Mouse (Mus musculus) embryonic facial prominence, embryonic 15.5 days (tissue): ENCODE data around the gene Arsk. TPM values are rescaled to one million over a fixed set of nuclear protein-coding genes. Genes with fewer than 3 reads are reported as not detected.

Source experiments
- ATAC-seq: fragments of 200-750 bp; cut with Nextera tagmentation; 2 replicates; pipeline ENCODE4 v1.8.0; 2017; ENCODE audit warnings: low read depth, moderate TSS enrichment; ENCODE audit not compliant: insufficient number of reproducible peaks, low FRiP score, low TSS enrichment
- H3K27ac ChIP-seq: fragments of 300-500 bp; sonication (generic); replicated peaks from 2 replicates; pipeline ENCODE4 v1.5.1; 2015; ENCODE audit warnings: mild to moderate bottlenecking, inconsistent platforms
- H3K27me3 ChIP-seq: fragments of 300-500 bp; sonication (generic); 2 replicates; pipeline ENCODE4 v1.6.1; 2015; ENCODE audit warnings: inconsistent platforms
- H3K36me3 ChIP-seq: fragments of 300-500 bp; sonication (generic); 2 replicates; pipeline ENCODE4 v1.6.1; 2015; ENCODE audit warnings: mild to moderate bottlenecking, inconsistent platforms
- H3K4me1 ChIP-seq: fragments of 300-500 bp; sonication (generic); 2 replicates; pipeline ENCODE4 v1.6.1; 2015; ENCODE audit warnings: inconsistent platforms
- H3K4me2 ChIP-seq: fragments of 300-500 bp; sonication (generic); replicated peaks from 2 replicates; pipeline ENCODE4 v1.6.1; 2015; ENCODE audit warnings: mild to moderate bottlenecking, inconsistent platforms
- H3K4me3 ChIP-seq: fragments of 300-500 bp; sonication (generic); replicated peaks from 2 replicates; pipeline ENCODE4 v1.5.1; 2015; ENCODE audit warnings: mild to moderate bottlenecking, inconsistent platforms
- H3K9ac ChIP-seq: fragments of 300-500 bp; sonication (generic); 2 replicates; pipeline ENCODE4 v1.6.1; 2015; ENCODE audit warnings: inconsistent platforms
- H3K9me3 ChIP-seq: fragments of 300-500 bp; sonication (generic); replicated peaks from 2 replicates; pipeline ENCODE4 v1.6.1; 2016; ENCODE audit warnings: inconsistent platforms
- WGBS: fragments of 180-500 bp; shearing (Covaris S2); methylation state at CpG from one replicate; pipeline ENCODE4 v1.1.7; 2015; 5-methylcytosine and 5-hydroxymethylcytosine counted together
- polyA plus RNA-seq: library from polyadenylated mRNA; unstranded; fragments of >200 nt; fragmentation: Nextera tagmentation; extraction: Ambion mirVana; gene quantifications from 2 replicates; pipeline ENCODE4 v1.2.1, GENCODE M21; 2015

The Arsk gene
- 7.8 and 9.6 TPM in 2 replicates for polyA plus RNA-seq

DNA sequence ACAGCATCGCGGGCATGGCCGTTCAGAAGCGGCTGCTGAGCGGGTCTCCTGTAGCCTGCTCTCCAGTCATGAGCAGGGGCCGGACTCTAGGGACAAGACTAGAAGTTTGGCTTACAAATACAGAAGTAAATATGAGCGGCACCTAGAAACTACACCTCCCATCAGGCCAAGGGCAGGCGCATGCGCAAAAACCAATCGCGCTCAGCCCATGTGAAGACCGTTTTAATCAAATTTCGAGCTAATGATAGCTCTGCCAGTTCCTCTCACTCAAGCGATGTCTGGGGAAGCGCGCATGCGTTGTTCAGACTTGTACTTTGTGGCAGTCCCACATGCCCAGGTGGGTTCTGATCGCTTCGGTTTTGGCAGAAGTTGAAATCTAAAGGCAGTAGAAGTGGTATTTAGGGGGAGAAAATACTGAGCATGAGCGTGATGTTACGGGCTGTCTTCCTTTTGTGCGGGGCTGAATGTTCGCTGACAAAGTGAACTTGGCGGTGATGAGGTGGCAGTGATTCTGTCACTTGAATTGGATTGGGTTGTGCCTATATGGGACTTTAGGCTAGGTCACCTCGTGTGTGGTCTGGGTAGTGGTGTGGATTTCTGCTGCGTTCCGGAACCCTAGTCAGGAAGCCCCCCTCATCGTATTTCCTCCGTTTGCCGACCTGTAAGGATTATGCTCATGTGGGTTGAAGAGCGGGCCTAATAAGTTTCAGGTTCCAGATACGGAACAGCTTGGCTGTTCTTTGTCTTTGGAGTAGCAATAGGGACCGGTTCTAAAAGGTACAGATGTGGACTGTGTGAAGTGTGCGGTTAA, at the start of gene Arsk, which contains the start of gene Ttc37:
Gene Arsk, minus strand, starts transcription at position 168 of the 811 bp plus-strand sequence.
Gene Ttc37, plus strand, starts transcription at position 242 of the 811 bp plus-strand sequence.
- Histone ChIP-seq H3K9me3 (no peaks in the 10 kb centered on the region), H3K36me3 (peaks cover 9% of the 10 kb centered on the region; the same call in 1 of the 2 replicates), H3K27me3 (no peaks in the 10 kb centered on the region), H3K27ac (peak within 1 kb of the TSS; percentile 84), H3K4me1 (peaks cover 5% of the 10 kb centered on the region; the same call in 1 of the 2 replicates), H3K9ac (peak within 1 kb of the TSS; percentile 51), H3K4me3 (peak within 1 kb of the TSS; percentile 78), H3K4me2 (peak within 1 kb of the TSS; percentile 55)
- ATAC-seq: peak; percentile 97
- under 1% methylated on average over 34 of the region's 34 CpGs for WGBS

DNA sequence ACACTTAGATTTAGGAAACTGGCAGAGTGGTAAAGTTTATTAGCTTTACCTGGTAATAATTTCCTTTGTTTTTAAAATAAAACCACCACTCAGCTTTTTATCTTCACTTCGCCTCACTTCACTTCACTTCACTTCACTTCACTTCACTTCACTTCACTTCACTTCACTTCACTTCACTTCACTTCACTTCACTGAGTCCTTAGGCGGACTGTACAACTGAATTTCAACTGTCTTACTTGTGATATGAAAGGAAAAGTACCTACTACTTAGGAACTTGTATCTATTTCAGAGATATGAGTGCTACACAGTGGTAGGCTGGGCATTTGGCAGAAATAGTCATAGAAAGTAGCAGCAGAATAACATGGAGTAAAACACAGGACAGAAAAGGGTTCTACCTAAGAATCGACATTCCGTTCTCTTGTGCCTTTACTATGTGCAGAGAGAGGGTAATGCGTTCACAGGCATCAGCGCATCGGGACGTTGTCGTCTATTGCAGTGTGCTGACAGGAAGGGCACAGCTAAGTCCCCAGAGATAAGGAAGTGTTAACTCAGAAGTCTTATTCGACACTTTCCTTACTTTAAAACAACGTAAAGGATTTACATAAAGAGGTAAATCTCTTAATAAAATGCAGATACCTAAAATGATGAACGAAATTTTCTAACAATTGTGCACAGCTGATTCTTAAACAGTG, 42.8 kb upstream of the Arsk start:
- no peak overlapping the region for H3K27ac ChIP-seq
- peaks cover 22% of the 10 kb centered on the region for H3K36me3 ChIP-seq
- H3K4me2 ChIP-seq: no peak overlapping the region
- H3K9me3 ChIP-seq: no peaks in the 10 kb centered on the region
- no peaks in the 10 kb centered on the region for H3K4me1 ChIP-seq
- H3K4me3 ChIP-seq: no peak overlapping the region
- 89% methylated on average over 12 of the region's 12 CpGs for whole genome bisulfite sequencing
- H3K27me3 ChIP-seq: no peaks in the 10 kb centered on the region
- no peak overlapping the region for H3K9ac ChIP-seq
- no peak for ATAC-seq

DNA sequence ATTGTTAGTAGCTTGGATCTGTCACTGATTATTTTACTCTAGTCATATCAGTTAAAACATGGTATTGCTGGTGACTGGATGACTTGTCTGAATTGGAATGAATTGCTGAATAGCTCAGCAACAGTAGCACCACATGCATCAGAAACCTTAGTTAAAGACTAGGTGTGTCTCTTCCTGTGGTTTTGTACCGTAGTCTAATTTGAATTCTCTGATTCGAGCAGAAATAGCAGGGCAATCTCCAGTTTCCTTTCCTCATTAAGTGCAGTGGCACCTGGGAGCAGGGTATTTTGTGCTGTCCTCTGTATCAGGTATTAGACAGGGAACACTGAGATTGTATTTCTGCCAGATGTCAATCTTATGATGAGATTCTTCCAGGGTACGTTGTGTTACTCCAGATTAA, 40.4 kb upstream of the Arsk start:
- Histone ChIP-seq H3K27ac (no peak overlapping the region), H3K4me3 (no peak overlapping the region), H3K9ac (no peak overlapping the region), H3K9me3 (no peaks in the 10 kb centered on the region), H3K36me3 (peaks cover 36% of the 10 kb centered on the region), H3K4me2 (no peak overlapping the region), H3K4me1 (no peaks in the 10 kb centered on the region), H3K27me3 (no peaks in the 10 kb centered on the region)
- WGBS: 72% methylated on average over 3 of the region's 3 CpGs
- no peak for ATAC-seq

DNA sequence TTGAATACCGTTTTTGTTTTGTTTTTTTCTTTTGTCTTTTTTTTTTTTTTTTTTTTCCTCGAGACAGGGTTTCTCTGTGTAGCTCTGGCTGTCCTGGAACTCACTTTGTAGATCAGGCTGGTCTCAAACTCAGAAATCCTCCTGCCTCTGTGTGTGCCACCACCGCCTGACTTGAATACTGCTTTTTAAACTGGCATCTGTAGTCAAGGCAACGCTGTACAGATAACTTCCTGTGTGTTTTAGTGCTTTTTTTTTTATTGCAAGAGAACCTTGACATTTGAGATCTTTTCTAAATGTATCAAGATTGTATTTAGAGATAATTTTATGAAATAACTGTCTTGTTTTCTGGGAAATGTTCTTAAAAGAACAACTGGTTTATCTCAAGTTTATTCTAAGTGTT, 34.0 kb upstream of the Arsk start:
- no peaks in the 10 kb centered on the region for H3K27me3 ChIP-seq
- no peaks in the 10 kb centered on the region for H3K9me3 ChIP-seq
- no peak overlapping the region for H3K4me2 ChIP-seq
- H3K36me3 ChIP-seq: peaks cover 53% of the 10 kb centered on the region
- no peak overlapping the region for H3K9ac ChIP-seq
- H3K4me3 ChIP-seq: no peak overlapping the region
- 88% methylated on average over 4 of the region's 4 CpGs for WGBS
- no peak overlapping the region for H3K27ac ChIP-seq
- no peak for ATAC-seq
- no peaks in the 10 kb centered on the region for H3K4me1 ChIP-seq

DNA sequence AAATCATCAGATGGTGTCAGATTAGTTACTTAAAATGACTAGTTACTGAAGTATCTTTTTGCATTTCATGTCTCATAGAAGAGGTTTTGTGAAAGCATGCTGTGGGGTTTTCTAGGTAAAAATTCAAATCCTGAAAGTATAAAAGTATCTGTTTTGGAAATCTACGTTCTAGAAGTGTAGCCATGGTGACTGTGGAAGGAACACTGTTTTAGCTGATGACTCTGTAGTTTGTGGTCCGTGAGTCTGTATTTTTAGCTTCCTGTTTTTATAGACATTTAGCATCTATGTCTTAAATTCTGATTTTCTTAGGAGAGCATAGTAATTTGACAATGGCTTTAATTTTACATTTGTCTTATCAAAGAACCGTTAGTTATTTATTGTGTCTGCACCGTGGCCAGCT, 30.3 kb upstream of the Arsk start:
- Histone ChIP-seq H3K9me3 (no peaks in the 10 kb centered on the region), H3K4me1 (no peaks in the 10 kb centered on the region), H3K9ac (no peak overlapping the region), H3K4me2 (no peak overlapping the region), H3K27me3 (no peaks in the 10 kb centered on the region), H3K4me3 (no peak overlapping the region), H3K36me3 (peaks cover 55% of the 10 kb centered on the region), H3K27ac (no peak overlapping the region)
- no peak for ATAC-seq
- WGBS: 76% methylated on average over 4 of the region's 4 CpGs

DNA sequence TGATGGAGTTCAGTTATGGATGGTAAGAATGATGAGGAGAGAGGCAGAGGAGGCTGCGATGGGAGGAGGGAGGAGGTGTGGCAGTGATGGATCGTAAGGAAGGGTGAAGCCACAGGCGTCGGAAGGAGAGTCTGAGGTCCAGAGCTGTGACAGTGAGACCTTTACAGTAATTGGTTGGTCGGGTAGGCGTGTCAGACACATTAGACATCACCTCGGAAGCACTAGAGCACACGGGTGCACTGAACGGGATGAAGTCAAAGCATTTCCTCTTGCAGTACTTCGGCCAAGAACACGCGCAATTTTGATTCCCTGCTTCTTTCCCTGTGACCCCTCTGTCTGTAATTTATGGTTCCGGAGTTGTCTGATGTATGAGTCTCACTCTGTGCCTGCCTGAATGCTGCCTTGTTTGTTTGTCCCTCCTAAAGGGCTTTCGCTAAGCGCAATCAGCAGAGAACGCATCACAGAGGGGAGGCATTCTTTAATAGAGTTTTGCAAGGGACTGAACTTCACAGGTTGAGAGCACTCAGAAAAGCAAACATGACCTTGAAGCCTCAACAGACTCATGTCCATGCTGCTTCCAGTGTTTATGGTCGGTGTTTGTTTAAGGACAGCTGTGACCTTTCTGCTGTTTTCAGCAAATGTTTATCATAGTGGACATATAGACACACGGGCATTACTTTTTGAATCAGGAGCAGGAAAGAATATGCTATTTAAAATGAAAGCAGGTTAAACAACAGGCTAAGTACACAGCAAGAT, 10.8 kb upstream of the Arsk start:
- Histone ChIP-seq H3K36me3 (peaks cover 35% of the 10 kb centered on the region), H3K9me3 (no peaks in the 10 kb centered on the region), H3K27me3 (no peaks in the 10 kb centered on the region), H3K9ac (no peak overlapping the region), H3K4me2 (no peak overlapping the region), H3K27ac (no peak overlapping the region), H3K4me1 (no peaks in the 10 kb centered on the region), H3K4me3 (no peak overlapping the region)
- no peak for ATAC-seq
- 90% methylated on average over 18 of the region's 18 CpGs for WGBS

DNA sequence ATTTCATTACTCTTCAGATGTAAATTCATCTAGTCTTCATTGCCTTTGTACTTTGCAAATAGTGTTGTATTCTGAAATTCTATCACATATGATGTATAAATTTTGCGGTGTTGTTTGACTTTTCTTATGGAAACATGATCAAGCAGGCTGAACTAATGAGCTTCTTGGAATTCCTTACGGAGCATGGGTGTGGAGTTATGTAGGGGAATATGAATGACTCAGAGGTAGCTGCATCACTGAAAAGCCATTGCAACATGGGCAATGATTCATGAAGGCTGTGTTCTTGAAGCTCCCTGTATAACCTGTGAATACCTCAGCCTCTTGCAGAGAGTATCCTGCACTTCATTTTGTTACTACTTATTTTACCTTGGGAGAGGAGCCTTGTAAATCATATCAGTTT, 3.5 kb upstream of the Arsk start:
- Histone ChIP-seq H3K9ac (no peak overlapping the region), H3K36me3 (peaks cover 9% of the 10 kb centered on the region; the same call in 1 of the 2 replicates), H3K4me2 (no peak overlapping the region), H3K27me3 (no peaks in the 10 kb centered on the region), H3K27ac (no peak overlapping the region), H3K4me1 (peaks cover 5% of the 10 kb centered on the region; the same call in 1 of the 2 replicates), H3K9me3 (no peaks in the 10 kb centered on the region), H3K4me3 (no peak overlapping the region)
- 84% methylated on average over 2 of the region's 2 CpGs for WGBS
- ATAC-seq: no peak

DNA sequence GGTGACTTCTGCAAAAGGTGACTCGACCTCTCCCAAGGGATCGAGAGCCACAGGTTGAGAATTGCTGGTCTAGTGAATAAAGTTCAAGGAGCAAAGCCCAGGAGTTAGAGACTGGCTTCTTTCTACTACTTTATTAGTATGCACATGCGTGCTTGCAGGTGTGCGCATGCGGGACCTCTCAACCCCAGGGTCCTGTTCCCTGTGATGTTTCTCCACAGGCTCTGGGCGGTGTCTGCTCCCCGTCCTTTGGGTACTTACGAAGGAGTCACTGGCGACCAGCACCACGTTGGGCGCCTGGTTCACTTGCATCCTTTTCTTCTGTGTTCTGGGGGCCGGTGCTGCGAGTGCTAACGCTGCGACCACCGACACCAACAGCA, 356 bp downstream of the Arsk start:
- H3K4me1 ChIP-seq: peaks cover 5% of the 10 kb centered on the region; the same call in 1 of the 2 replicates
- H3K9me3 ChIP-seq: no peaks in the 10 kb centered on the region
- peaks cover 5% of the 10 kb centered on the region; the same call in 1 of the 2 replicates for H3K36me3 ChIP-seq
- peak overlapping the region; percentile 78 for H3K4me3 ChIP-seq
- peak overlapping the region; percentile 33 for H3K9ac ChIP-seq
- ATAC-seq: peak; percentile 72
- H3K27me3 ChIP-seq: no peaks in the 10 kb centered on the region
- peak overlapping the region; percentile 55 for H3K4me2 ChIP-seq
- H3K27ac ChIP-seq: peak overlapping the region; percentile 84
- 2% methylated on average over 16 of the region's 16 CpGs for WGBS

DNA sequence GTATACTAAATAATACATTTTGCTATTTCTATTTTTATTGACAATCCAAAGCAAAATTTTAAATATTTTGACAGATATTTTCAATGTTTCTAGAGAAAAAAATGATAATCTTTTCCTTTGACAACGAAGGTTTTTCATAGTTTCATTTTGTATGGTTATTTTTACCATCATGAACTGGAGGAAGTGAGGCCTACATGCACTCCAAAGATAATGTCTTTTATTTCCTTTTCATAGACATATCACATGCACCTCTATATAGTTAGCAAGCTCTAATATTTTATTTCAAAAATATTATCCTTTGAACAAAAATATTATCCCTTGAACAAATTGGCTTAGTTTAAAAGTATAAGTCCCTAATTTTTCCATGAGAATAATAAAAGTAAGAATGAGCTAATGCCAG, 24.1 kb downstream of the Arsk start:
- Histone ChIP-seq H3K9ac (no peak overlapping the region), H3K4me1 (no peaks in the 10 kb centered on the region), H3K27ac (no peak overlapping the region), H3K9me3 (no peaks in the 10 kb centered on the region), H3K27me3 (no peaks in the 10 kb centered on the region), H3K4me2 (no peak overlapping the region), H3K36me3 (no peaks in the 10 kb centered on the region), H3K4me3 (no peak overlapping the region)
- ATAC-seq: no peak
- 78% methylated on average over 1 of the region's 1 CpGs for WGBS

DNA sequence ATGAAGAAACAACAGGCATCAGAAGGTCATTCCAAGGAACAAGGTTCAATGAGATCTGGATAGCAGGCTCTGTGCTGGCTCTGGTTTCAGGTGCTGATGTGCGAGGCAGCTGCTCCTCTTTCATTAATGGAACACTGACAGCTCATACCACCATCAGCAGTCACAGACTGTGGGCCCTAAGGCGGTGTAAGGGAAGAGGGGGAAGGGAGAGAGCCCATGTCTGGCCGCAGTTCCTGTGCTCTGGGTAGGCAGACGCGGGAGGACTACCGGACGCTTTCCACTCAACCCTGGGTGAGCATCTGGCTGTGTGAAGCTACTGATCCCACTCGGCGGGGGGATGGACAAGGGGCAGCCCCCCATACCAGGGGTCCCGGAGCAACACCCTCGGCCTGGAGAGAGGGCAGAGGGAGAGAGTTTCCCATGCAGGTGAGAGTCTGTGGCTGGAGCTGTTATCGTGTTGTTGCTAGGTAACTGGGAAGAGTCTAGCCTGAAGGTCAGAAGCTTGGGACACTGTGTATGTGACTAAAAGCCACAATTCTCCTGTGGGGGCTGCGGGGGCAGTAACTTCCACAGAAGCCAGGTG, 34.0 kb downstream of the Arsk start:
- WGBS: 48% methylated on average over 13 of the region's 13 CpGs
- Histone ChIP-seq H3K27me3 (no peaks in the 10 kb centered on the region), H3K36me3 (no peaks in the 10 kb centered on the region; the same call in 1 of the 2 replicates), H3K27ac (no peak overlapping the region), H3K4me3 (no peak overlapping the region), H3K9me3 (no peaks in the 10 kb centered on the region), H3K9ac (no peak overlapping the region), H3K4me1 (no peaks in the 10 kb centered on the region), H3K4me2 (no peak overlapping the region)
- no peak; the same call in 1 of the 2 replicates for ATAC-seq

DNA sequence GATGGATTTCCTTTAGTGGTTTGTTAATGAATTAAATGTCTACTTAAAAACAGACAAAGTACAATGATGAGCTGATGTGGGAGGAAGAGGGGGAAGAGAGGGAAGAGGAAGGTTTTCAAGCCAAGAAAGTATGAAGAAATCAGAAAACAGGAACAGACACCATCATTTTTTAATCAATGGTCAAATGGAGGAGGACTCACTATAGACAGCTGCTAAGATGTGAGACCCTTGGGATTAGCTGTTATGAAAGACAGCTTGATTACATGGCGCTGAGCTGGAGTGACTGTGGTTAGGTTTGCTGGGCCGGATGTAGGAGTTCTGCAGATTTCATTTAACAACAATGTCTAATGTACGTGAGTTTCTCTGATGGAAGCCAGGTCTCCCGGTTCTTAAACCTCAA, 34.9 kb downstream of the Arsk start:
- Histone ChIP-seq H3K36me3 (no peaks in the 10 kb centered on the region; the same call in 1 of the 2 replicates), H3K4me1 (no peaks in the 10 kb centered on the region), H3K27ac (no peak overlapping the region), H3K4me2 (no peak overlapping the region), H3K27me3 (no peaks in the 10 kb centered on the region), H3K9me3 (no peaks in the 10 kb centered on the region), H3K4me3 (no peak overlapping the region), H3K9ac (no peak overlapping the region)
- WGBS: 77% methylated on average over 4 of the region's 4 CpGs
- no peak for ATAC-seq
